Mouse (Mus musculus) subcutaneous adipose tissue, adult 2 months (tissue): ENCODE measurements around the gene Kcna7. TPM values are rescaled to one million over a fixed set of nuclear protein-coding genes. Genes with fewer than 3 reads are reported as not detected.

ENCODE experiments used
- polyA plus RNA-seq: library from polyadenylated mRNA; depleted of rRNA; stranded (reverse); fragments of >200 nt; gene quantifications from 2 replicates; pipeline ENCODE4 v1.2.3, GENCODE M21; 2012; ENCODE audit warnings: low replicate concordance; rRNA removed

Gene Kcna7
- 0.07 and 0.18 TPM in 2 replicates for polyA plus RNA-seq

GRCm38 (mm10) chr7:45405091-45406075 lies at the start of gene Kcna7:
TSS of gene Kcna7 (plus strand) at chr7:45405653.

GRCm38 (mm10) chr7:45366652-45367019 lies 38.8 kb upstream of the Kcna7 start, which contains the start of gene Ppfia3:
TSS of gene Ppfia3 (minus strand) at chr7:45367019.

GRCm38 (mm10) chr7:45370475-45371311 lies 34.8 kb upstream of the Kcna7 start, which contains the start of gene Lin7b:
TSS of gene Lin7b (minus strand) at chr7:45370583.

GRCm38 (mm10) chr7:45395578-45396336 lies 9.7 kb upstream of the Kcna7 start, which contains the start of gene Snrnp70:
TSS of gene Snrnp70 (minus strand) at chr7:45395742.

GRCm38 (mm10) chr7:45413113-45413863 lies 7.8 kb downstream of the Kcna7 start, which contains the start of gene Ntf5:
TSS of gene Ntf5 (plus strand) at chr7:45413695.

GRCm38 (mm10) chr7:45420615-45420919 lies 15.1 kb downstream of the Kcna7 start, which contains the start of gene Lhb:
TSS of gene Lhb (plus strand) at chr7:45420820.

GRCm38 (mm10) chr7:45434203-45435015 lies 29.0 kb downstream of the Kcna7 start, which contains the start of gene Gys1:
TSS of gene Gys1 (plus strand) at chr7:45434844.

GRCm38 (mm10) chr7:45437521-45438276 lies 32.2 kb downstream of the Kcna7 start, which contains the start of gene Ruvbl2:
TSS of gene Ruvbl2 (minus strand) at chr7:45438096.

Other genes starting within 250 kb of the Kcna7 start
- 0.08 TPM in 1 of 2 replicates, not detected in the other for gene Slc17a7, start 241.7 kb upstream of the Kcna7 start, polyA plus RNA-seq
- gene Gfy, start 226.1 kb upstream of the Kcna7 start, polyA plus RNA-seq, result not detected in 2 replicates
- not detected in 2 replicates for gene Pth2, start 224.7 kb upstream of the Kcna7 start, polyA plus RNA-seq
- 0.09 and 0.14 TPM in 2 replicates for gene Ccdc155, start 200.8 kb upstream of the Kcna7 start, polyA plus RNA-seq
- 0.17 and 0.73 TPM in 2 replicates for gene Dkkl1, start 193.5 kb upstream of the Kcna7 start, polyA plus RNA-seq
- 30.9 and 110 TPM in 2 replicates for gene Tead2, start 189.9 kb upstream of the Kcna7 start, polyA plus RNA-seq
- gene Cd37, start 166.5 kb upstream of the Kcna7 start, polyA plus RNA-seq, result 37.7 and 42.8 TPM in 2 replicates
- gene Slc6a16, start 164.6 kb upstream of the Kcna7 start, polyA plus RNA-seq, result not detected in 2 replicates
- gene Slc6a21, start 128.1 kb upstream of the Kcna7 start, polyA plus RNA-seq, result 0.11 TPM in 1 of 2 replicates, not detected in the other
- gene Trpm4, start 71.9 kb upstream of the Kcna7 start, polyA plus RNA-seq, result 20.9 and 38.3 TPM in 2 replicates
- gene Hrc, start 70.4 kb upstream of the Kcna7 start, polyA plus RNA-seq, result 0.30 and 1.2 TPM in 2 replicates
- 2.0 and 2.5 TPM in 2 replicates for gene Ppfia3, start 38.6 kb upstream of the Kcna7 start, polyA plus RNA-seq
- 4.4 and 34.4 TPM in 2 replicates for gene Lin7b, start 35.1 kb upstream of the Kcna7 start, polyA plus RNA-seq
- gene Snrnp70, start 9.9 kb upstream of the Kcna7 start, polyA plus RNA-seq, result 195 and 299 TPM in 2 replicates
- gene Ntf5, start 8.0 kb downstream of the Kcna7 start, polyA plus RNA-seq, result 0.13 and 1.2 TPM in 2 replicates
- not detected in 2 replicates for gene Lhb, start 15.2 kb downstream of the Kcna7 start, polyA plus RNA-seq
- gene Gys1, start 29.2 kb downstream of the Kcna7 start, polyA plus RNA-seq, result 95.5 and 128 TPM in 2 replicates
- 41.3 and 83.3 TPM in 2 replicates for gene Ruvbl2, start 32.4 kb downstream of the Kcna7 start, polyA plus RNA-seq
- 2,999 and 3,958 TPM in 2 replicates for gene Ftl1, start 54.2 kb downstream of the Kcna7 start, polyA plus RNA-seq
- gene Bax, start 61.2 kb downstream of the Kcna7 start, polyA plus RNA-seq, result 94.4 and 133 TPM in 2 replicates
- 0.20 and 0.76 TPM in 2 replicates for gene Tulp2, start 76.2 kb downstream of the Kcna7 start, polyA plus RNA-seq
- 5.0 and 20.5 TPM in 2 replicates for gene Gm45808, start 81.2 kb downstream of the Kcna7 start, polyA plus RNA-seq
- gene Dhdh, start 83.2 kb downstream of the Kcna7 start, polyA plus RNA-seq, result 21.6 and 53.7 TPM in 2 replicates
- gene Nucb1, start 104.8 kb downstream of the Kcna7 start, polyA plus RNA-seq, result 427 and 466 TPM in 2 replicates
- 26.7 and 32.6 TPM in 2 replicates for gene Ppp1r15a, start 120.6 kb downstream of the Kcna7 start, polyA plus RNA-seq
- 12.8 and 21.4 TPM in 2 replicates for gene Plekha4, start 120.7 kb downstream of the Kcna7 start, polyA plus RNA-seq
- 3.1 and 7.0 TPM in 2 replicates for gene Hsd17b14, start 149.2 kb downstream of the Kcna7 start, polyA plus RNA-seq
- gene Bcat2, start 164.5 kb downstream of the Kcna7 start, polyA plus RNA-seq, result 143 and 215 TPM in 2 replicates
- gene Fgf21, start 209.8 kb downstream of the Kcna7 start, polyA plus RNA-seq, result 0.78 and 1.8 TPM in 2 replicates
- gene Fut1, start 211.6 kb downstream of the Kcna7 start, polyA plus RNA-seq, result 0.07 and 0.24 TPM in 2 replicates
- 0.41 and 1.0 TPM in 2 replicates for gene Izumo1, start 216.2 kb downstream of the Kcna7 start, polyA plus RNA-seq
- gene Rasip1, start 221.8 kb downstream of the Kcna7 start, polyA plus RNA-seq, result 38.6 and 65.4 TPM in 2 replicates
- gene Mamstr, start 234.3 kb downstream of the Kcna7 start, polyA plus RNA-seq, result 7.2 and 11.2 TPM in 2 replicates